Mouse (Mus musculus): Measurements from ENCODE around the gene Crlf1. TPM values are rescaled to one million over a fixed set of nuclear protein-coding genes. Genes with fewer than 3 reads are reported as not detected.
A peak's percentile ranks its signal among the peaks of the same experiment; 100 is the strongest.

Crlf1 gene
- polyA plus RNA-seq, 1 experiment from 2014 or later: 5.8 TPM

GRCm38 (mm10) chr8:70453852-70454251, 39.1 kb upstream of the Crlf1 start:
- H3K27ac ChIP-seq (replicated peaks): peak overlapping the region; percentile 81
- DNase-seq (ENCODE audit: low spot score): no peak
- 64% methylated on average over 5 of the region's 5 CpGs for WGBS

GRCm38 (mm10) chr8:70456996-70457395, 36.0 kb upstream of the Crlf1 start:
- TF ChIP-seq EP300 (optimal IDR thresholded peaks at IDR 0.05): no peak
- no peak overlapping the region for H3K27ac ChIP-seq (replicated peaks)
- ATAC-seq (ENCODE audit: low FRiP score, low TSS enrichment): no peak; the same call in 1 of the 2 replicates

More at GRCm38 (mm10) chr8:70453852-70454251, 39.1 kb upstream of the Crlf1 start:
- H3K27me3 ChIP-seq (ENCODE audit: control insufficient read depth, insufficient read depth, low read length): no peaks in the 10 kb centered on the region
- no peaks in the 10 kb centered on the region; the same call in 1 of the 2 replicates for H3K4me1 ChIP-seq (replicated peaks; ENCODE audit: control insufficient read depth, insufficient read depth)
- no peak overlapping the region for H3K4me2 ChIP-seq (replicated peaks; ENCODE audit: low read depth)
- H3K36me3 ChIP-seq (ENCODE audit: control insufficient read depth, insufficient read depth, low read length): peaks cover 11% of the 10 kb centered on the region; the same call in 1 of the 2 replicates
- 0 out of 2 replicates have a peak overlapping the region, but pooled peaks have one; percentile 4 for H3K9ac ChIP-seq (ENCODE audit: low read length)
- H3K4me3 ChIP-seq (ENCODE audit: low read depth, low read length): no peak overlapping the region
- ATAC-seq (ENCODE audit: low FRiP score, low TSS enrichment): peak; percentile 33; the same call in 1 of the 2 replicates
- TF ChIP-seq EP300 (optimal IDR thresholded peaks at IDR 0.05) (no peak), CTCF (IDR thresholded peaks at IDR 0.05; ENCODE audit: low read depth) (no peak)
- H3K9me3 ChIP-seq (ENCODE audit: control insufficient read depth, low read length): no peaks in the 10 kb centered on the region

GRCm38 (mm10) chr8:70457882-70458281, 35.1 kb upstream of the Crlf1 start:
- TF ChIP-seq CTCF (IDR thresholded peaks at IDR 0.05; ENCODE audit: low read depth): no peak
- TF ChIP-seq EP300 (optimal IDR thresholded peaks at IDR 0.05): no peak
- DNase-seq (ENCODE audit: low spot score): no peak
- Histone ChIP-seq H3K27ac (replicated peaks) (no peak overlapping the region), H3K4me2 (replicated peaks; ENCODE audit: low read depth) (no peak overlapping the region), H3K4me3 (ENCODE audit: low read depth, low read length) (no peak overlapping the region), H3K9me3 (ENCODE audit: control insufficient read depth, low read length) (no peaks in the 10 kb centered on the region), H3K4me1 (replicated peaks; ENCODE audit: control insufficient read depth, insufficient read depth) (no peaks in the 10 kb centered on the region; the same call in 1 of the 2 replicates), H3K27me3 (ENCODE audit: control insufficient read depth, insufficient read depth, low read length) (no peaks in the 10 kb centered on the region), H3K9ac (ENCODE audit: low read length) (no peak overlapping the region), H3K36me3 (ENCODE audit: control insufficient read depth, insufficient read depth, low read length) (no peaks in the 10 kb centered on the region)
- no peak for ATAC-seq (ENCODE audit: low FRiP score, low TSS enrichment)
- 86% methylated on average over 6 of the region's 6 CpGs for WGBS

More at GRCm38 (mm10) chr8:70456996-70457395, 36.0 kb upstream of the Crlf1 start:
- Histone ChIP-seq H3K4me1 (replicated peaks; ENCODE audit: control insufficient read depth, insufficient read depth) (no peaks in the 10 kb centered on the region; the same call in 1 of the 2 replicates), H3K4me3 (ENCODE audit: low read depth, low read length) (no peak overlapping the region), H3K36me3 (ENCODE audit: control insufficient read depth, insufficient read depth, low read length) (0 out of 2 replicates have a peak, but pooled peaks cover 4% of the 10 kb centered on the region), H3K4me2 (replicated peaks; ENCODE audit: low read depth) (no peak overlapping the region), H3K9me3 (ENCODE audit: control insufficient read depth, low read length) (no peaks in the 10 kb centered on the region), H3K27me3 (ENCODE audit: control insufficient read depth, insufficient read depth, low read length) (no peaks in the 10 kb centered on the region), H3K9ac (ENCODE audit: low read length) (no peak overlapping the region)
- 80% methylated on average over 1 of the region's 1 CpGs for WGBS
- no peak for DNase-seq (ENCODE audit: low spot score)

- 70% methylated on average over 3 of the region's 3 CpGs for WGBS
- no peak overlapping the region for H3K27ac ChIP-seq (replicated peaks)
Observed at GRCm38 (mm10) chr8:70458462-70458861, 34.5 kb upstream of the Crlf1 start.

GRCm38 (mm10) chr8:70459636-70460035, 33.3 kb upstream of the Crlf1 start:
- TF ChIP-seq CTCF (IDR thresholded peaks at IDR 0.05; ENCODE audit: low read depth): peak; percentile 35
- no peak for TF ChIP-seq EP300 (optimal IDR thresholded peaks at IDR 0.05)
- no peak for ATAC-seq (ENCODE audit: low FRiP score, low TSS enrichment)
- H3K4me2 ChIP-seq (replicated peaks; ENCODE audit: low read depth): no peak overlapping the region
- no peak for DNase-seq (ENCODE audit: low spot score)
- H3K9ac ChIP-seq (ENCODE audit: low read length): no peak overlapping the region
- no peaks in the 10 kb centered on the region for H3K9me3 ChIP-seq (ENCODE audit: control insufficient read depth, low read length)
- H3K27ac ChIP-seq (replicated peaks): no peak overlapping the region
- no peaks in the 10 kb centered on the region for H3K36me3 ChIP-seq (ENCODE audit: control insufficient read depth, insufficient read depth, low read length)
- H3K4me3 ChIP-seq (ENCODE audit: low read depth, low read length): no peak overlapping the region
- no peaks in the 10 kb centered on the region for H3K27me3 ChIP-seq (ENCODE audit: control insufficient read depth, insufficient read depth, low read length)
- WGBS: 100% methylated on average over 2 of the region's 2 CpGs
- no peaks in the 10 kb centered on the region for H3K4me1 ChIP-seq (replicated peaks; ENCODE audit: control insufficient read depth, insufficient read depth)

More at GRCm38 (mm10) chr8:70458462-70458861, 34.5 kb upstream of the Crlf1 start:
- Histone ChIP-seq H3K4me2 (replicated peaks; ENCODE audit: low read depth) (no peak overlapping the region), H3K9ac (ENCODE audit: low read length) (no peak overlapping the region), H3K9me3 (ENCODE audit: control insufficient read depth, low read length) (no peaks in the 10 kb centered on the region), H3K27me3 (ENCODE audit: control insufficient read depth, insufficient read depth, low read length) (no peaks in the 10 kb centered on the region), H3K36me3 (ENCODE audit: control insufficient read depth, insufficient read depth, low read length) (no peaks in the 10 kb centered on the region), H3K4me1 (replicated peaks; ENCODE audit: control insufficient read depth, insufficient read depth) (no peaks in the 10 kb centered on the region; the same call in 1 of the 2 replicates), H3K4me3 (ENCODE audit: low read depth, low read length) (no peak overlapping the region)
- no peak for DNase-seq (ENCODE audit: low spot score)
- TF ChIP-seq CTCF (IDR thresholded peaks at IDR 0.05; ENCODE audit: low read depth): no peak
- no peak for TF ChIP-seq EP300 (optimal IDR thresholded peaks at IDR 0.05)
- ATAC-seq (ENCODE audit: low FRiP score, low TSS enrichment): no peak

DNA sequence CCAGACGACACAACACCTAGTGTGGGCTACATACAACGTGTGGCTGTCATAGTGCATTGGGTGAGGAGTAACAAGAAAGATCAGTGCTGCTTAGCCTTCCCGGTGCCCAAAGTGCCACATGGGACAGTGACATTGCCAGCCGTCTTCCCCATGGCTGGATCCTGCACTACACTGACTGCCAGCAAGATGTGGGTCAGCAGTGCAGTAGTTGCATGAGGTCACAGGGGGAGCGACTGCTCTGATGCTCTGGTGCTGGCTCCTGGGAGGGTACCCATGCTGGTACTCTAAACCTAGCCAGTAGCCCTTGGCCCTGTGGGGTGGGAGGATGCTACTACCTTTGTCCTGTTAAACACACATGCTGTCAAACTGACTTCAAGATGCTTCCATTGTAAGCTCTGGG, 32.8 kb upstream of the Crlf1 start:
- Histone ChIP-seq H3K27me3 (ENCODE audit: control insufficient read depth, insufficient read depth, low read length) (no peaks in the 10 kb centered on the region), H3K9me3 (ENCODE audit: control insufficient read depth, low read length) (no peaks in the 10 kb centered on the region), H3K4me3 (ENCODE audit: low read depth, low read length) (no peak overlapping the region), H3K27ac (replicated peaks) (no peak overlapping the region), H3K4me2 (replicated peaks; ENCODE audit: low read depth) (no peak overlapping the region), H3K36me3 (ENCODE audit: control insufficient read depth, insufficient read depth, low read length) (no peaks in the 10 kb centered on the region), H3K9ac (ENCODE audit: low read length) (no peak overlapping the region), H3K4me1 (replicated peaks; ENCODE audit: control insufficient read depth, insufficient read depth) (no peaks in the 10 kb centered on the region)
- ATAC-seq (ENCODE audit: low FRiP score, low TSS enrichment) (no peak), DNase-seq (ENCODE audit: low spot score) (no peak)
- TF ChIP-seq EP300 (optimal IDR thresholded peaks at IDR 0.05): no peak
- no peak for TF ChIP-seq CTCF (IDR thresholded peaks at IDR 0.05; ENCODE audit: low read depth)
- WGBS: 89% methylated on average over 5 of the region's 5 CpGs
